Mouse (Mus musculus): ENCODE results near the gene Srebf1.

DNA sequence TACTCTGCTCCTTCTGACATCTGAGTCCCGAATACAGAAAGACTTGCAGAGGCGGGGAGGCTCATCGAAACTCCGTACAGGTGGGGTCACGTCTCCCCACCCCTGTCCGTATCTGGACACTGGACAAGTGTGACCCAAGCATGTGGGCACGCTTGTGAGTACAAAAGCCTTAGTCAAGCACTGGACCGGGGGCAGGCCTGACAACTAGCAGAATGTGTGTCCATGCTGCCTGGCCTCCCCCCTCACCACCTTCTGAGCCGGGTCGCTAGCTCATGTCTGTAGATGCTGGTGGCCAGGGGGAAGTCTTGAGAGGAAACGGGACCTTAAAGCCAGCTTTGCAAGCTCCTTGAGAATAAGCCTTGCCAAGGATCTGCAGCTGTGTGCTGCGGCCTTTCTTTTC, 10.6 kb downstream of the Srebf1 start:
- TF ChIP-seq CTCF (IDR thresholded peaks at IDR 0.05; ENCODE audit: low read depth, low read length) (no peak), POLR2A (IDR thresholded peaks at IDR 0.05; ENCODE audit: borderline replicate concordance, low read depth, low read length) (no peak)

Measured in bone marrow macrophage, adult 2 months (primary cell).